Mouse (Mus musculus) heart, embryonic 14.5 days (tissue): Measurements from ENCODE around the gene Arhgef3. TPM values are rescaled to one million over a fixed set of nuclear protein-coding genes. Genes with fewer than 3 reads are reported as not detected.

Experiments used
- ATAC-seq: fragments of 200-750 bp; cut with Nextera tagmentation; 2 replicates; pipeline ENCODE4 v1.8.0; 2017; ENCODE audit warnings: low read depth, moderate TSS enrichment; ENCODE audit not compliant: insufficient number of reproducible peaks, insufficient read depth, low FRiP score
- H3K27ac ChIP-seq, 2 experiments: fragments of 200-500 bp in 1 of 2; fragments of 300-500 bp in 1 of 2; sonication (generic) in 1 of 2; replicated peaks in 1 of 2; 2 replicates each; pipeline ENCODE4 v1.5.1; 2012 to 2014; ENCODE audit warnings: low read depth in 2 of 2, low read length in 2 of 2, control low read depth in 1 of 2, mild to moderate bottlenecking in 1 of 2, mixed read lengths in 1 of 2; ENCODE audit not compliant: control insufficient read depth in 1 of 2, insufficient read depth in 1 of 2
- H3K27me3 ChIP-seq: fragments of 300-500 bp; sonication (generic); 2 replicates; pipeline ENCODE4 v1.6.1; 2014; ENCODE audit warnings: mild to moderate bottlenecking, low read length, control low read depth; ENCODE audit not compliant: control insufficient read depth, insufficient read depth
- H3K36me3 ChIP-seq: fragments of 300-500 bp; sonication (generic); 2 replicates; pipeline ENCODE4 v1.6.1; 2014; ENCODE audit warnings: mild to moderate bottlenecking, control low read depth, low read length, mixed read lengths; ENCODE audit not compliant: control insufficient read depth, insufficient read depth
- H3K4me1 ChIP-seq, 2 experiments: fragments of 200-500 bp in 1 of 2; fragments of 300-500 bp in 1 of 2; sonication (generic) in 1 of 2; 2 replicates each; pipeline ENCODE4 v1.6.1; 2012 to 2014; ENCODE audit warnings: low read length in 2 of 2, control low read depth in 1 of 2, mixed read lengths in 1 of 2; ENCODE audit not compliant: control insufficient read depth in 2 of 2, insufficient read depth in 2 of 2
- H3K4me2 ChIP-seq: fragments of 300-500 bp; sonication (generic); 2 replicates; pipeline ENCODE4 v1.6.1; 2014; ENCODE audit warnings: mild to moderate bottlenecking, low read length
- H3K4me3 ChIP-seq, 2 experiments: fragments of 200-500 bp in 1 of 2; fragments of 300-500 bp in 1 of 2; sonication (generic) in 1 of 2; 2 replicates each; pipeline ENCODE4 v1.5.1; 2012 to 2014; ENCODE audit warnings: low read length in 2 of 2, mild to moderate bottlenecking in 2 of 2, control low read depth in 1 of 2, low read depth in 1 of 2, moderate library complexity in 1 of 2; ENCODE audit not compliant: control insufficient read depth in 1 of 2, insufficient read depth in 1 of 2
- H3K9ac ChIP-seq: fragments of 300-500 bp; sonication (generic); 2 replicates; pipeline ENCODE4 v1.6.1; 2014; ENCODE audit warnings: mild to moderate bottlenecking, low read length
- H3K9me3 ChIP-seq: fragments of 300-500 bp; sonication (generic); 2 replicates; pipeline ENCODE4 v1.6.1; 2016; ENCODE audit warnings: low read length, control low read depth; ENCODE audit not compliant: control insufficient read depth
- WGBS: fragments of 180-500 bp; shearing (Covaris S2); extraction: QIAGEN DNeasy Blood & Tissue Kit; methylation state at CpG from one replicate; pipeline ENCODE4 v1.1.7; 2014; 5-methylcytosine and 5-hydroxymethylcytosine counted together
- polyA plus RNA-seq: library from polyadenylated mRNA; unstranded; fragments of >200 nt; fragmentation: Nextera tagmentation; extraction: Ambion mirVana; gene quantifications from 2 replicates; pipeline ENCODE4 v1.2.1, GENCODE M21; 2014

Arhgef3 gene
- polyA plus RNA-seq, 1 experiment from 2014 or later = 15.4 TPM

GRCm38 (mm10) chr14:27164639-27165038 is 49.9 kb downstream of the Arhgef3 start:
- Histone ChIP-seq H3K27ac (no peak overlapping the region), H3K9ac (no peak overlapping the region), H3K4me1 (peaks cover 19 to 29% of the 10 kb centered on the region in 2 experiments), H3K27me3 (no peaks in the 10 kb centered on the region; the same call in 1 of the 2 replicates), H3K36me3 (no peaks in the 10 kb centered on the region), H3K4me2 (no peak overlapping the region), H3K4me3 (no peak overlapping the region), H3K9me3 (no peaks in the 10 kb centered on the region)
- no peak for ATAC-seq
- WGBS = 90% methylated on average over 6 of the region's 6 CpGs

- Histone ChIP-seq H3K4me3 (no peak overlapping the region), H3K27me3 (no peaks in the 10 kb centered on the region; the same call in 1 of the 2 replicates), H3K36me3 (no peaks in the 10 kb centered on the region), H3K27ac (peak overlapping the region; percentile 29 to 76), H3K9ac (no peak overlapping the region), H3K4me1 (peaks cover 29 to 39% of the 10 kb centered on the region in 2 experiments), H3K9me3 (no peaks in the 10 kb centered on the region), H3K4me2 (peak overlapping the region; percentile 26; the same call in 1 of the 2 replicates)
- 60% methylated on average over 8 of the region's 8 CpGs for WGBS
- ATAC-seq = 0 out of 2 replicates have a peak, but pooled peaks have one; percentile 42
These were observed 52.1 kb downstream of the Arhgef3 start for GRCm38 (mm10) chr14:27166751-27167150.

GRCm38 (mm10) chr14:27167177-27167576 is 52.5 kb downstream of the Arhgef3 start:
- peak overlapping the region; percentile 26 for H3K4me2 ChIP-seq
- 8% methylated on average over 4 of the region's 4 CpGs for WGBS
- H3K9ac ChIP-seq = no peak overlapping the region
- peak overlapping the region; percentile 29 to 76 for H3K27ac ChIP-seq
- no peak overlapping the region for H3K4me3 ChIP-seq
- H3K36me3 ChIP-seq = no peaks in the 10 kb centered on the region
- ATAC-seq = peak; percentile 83
- H3K9me3 ChIP-seq = no peaks in the 10 kb centered on the region
- no peaks in the 10 kb centered on the region; the same call in 1 of the 2 replicates for H3K27me3 ChIP-seq
- H3K4me1 ChIP-seq = peaks cover 31 to 39% of the 10 kb centered on the region in 2 experiments

DNA sequence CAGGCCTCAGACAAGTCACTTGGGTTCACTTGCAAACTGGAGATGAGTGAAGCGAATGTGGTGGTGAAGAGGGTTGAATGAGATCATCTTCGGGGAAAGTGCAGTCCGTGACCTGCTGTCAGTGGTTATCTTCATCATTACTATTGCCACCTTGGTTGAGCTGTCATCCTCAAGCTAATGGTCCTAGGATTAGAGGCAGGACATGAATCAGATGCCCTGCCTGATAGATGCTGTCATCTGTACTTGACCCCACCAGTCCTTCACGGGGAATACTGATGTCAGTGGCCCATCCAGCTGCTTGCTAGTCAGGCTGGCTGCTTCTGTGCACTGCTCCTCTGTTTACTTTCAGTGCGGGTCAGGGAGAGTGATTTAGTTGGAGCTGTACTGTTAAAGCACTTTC is 53.7 kb downstream of the Arhgef3 start:
- Histone ChIP-seq H3K9me3 (no peaks in the 10 kb centered on the region), H3K4me2 (no peak overlapping the region), H3K4me3 (no peak overlapping the region), H3K27ac (peak overlapping the region in 1 of 2 experiments; percentile 76; a peak in 2 of 4 replicates), H3K36me3 (no peaks in the 10 kb centered on the region), H3K9ac (no peak overlapping the region; the same call in 1 of the 2 replicates), H3K4me1 (peaks cover 33 to 49% of the 10 kb centered on the region in 2 experiments), H3K27me3 (no peaks in the 10 kb centered on the region; the same call in 1 of the 2 replicates)
- ATAC-seq = no peak
- 48% methylated on average over 5 of the region's 5 CpGs for WGBS

GRCm38 (mm10) chr14:27169287-27169686 is 54.6 kb downstream of the Arhgef3 start:
- WGBS = 93% methylated on average over 4 of the region's 4 CpGs

GRCm38 (mm10) chr14:27170421-27170820 is 55.7 kb downstream of the Arhgef3 start:
- Histone ChIP-seq H3K36me3 (no peaks in the 10 kb centered on the region), H3K4me3 (no peak overlapping the region), H3K4me1 (peaks cover 33 to 51% of the 10 kb centered on the region in 2 experiments), H3K27ac (no peak overlapping the region), H3K27me3 (no peaks in the 10 kb centered on the region), H3K9me3 (no peaks in the 10 kb centered on the region), H3K4me2 (no peak overlapping the region), H3K9ac (no peak overlapping the region)
- ATAC-seq = no peak
- WGBS = 92% methylated on average over 2 of the region's 2 CpGs

More at GRCm38 (mm10) chr14:27169287-27169686, 54.6 kb downstream of the Arhgef3 start:
- ATAC-seq = no peak
- H3K4me3 ChIP-seq = no peak overlapping the region
- H3K27me3 ChIP-seq = no peaks in the 10 kb centered on the region; the same call in 1 of the 2 replicates
- H3K4me2 ChIP-seq = no peak overlapping the region
- H3K4me1 ChIP-seq = peaks cover 33 to 51% of the 10 kb centered on the region in 2 experiments
- no peak overlapping the region for H3K9ac ChIP-seq
- no peak overlapping the region for H3K27ac ChIP-seq
- no peaks in the 10 kb centered on the region for H3K36me3 ChIP-seq
- no peaks in the 10 kb centered on the region for H3K9me3 ChIP-seq

- WGBS = 33% methylated on average over 14 of the region's 14 CpGs
- Histone ChIP-seq H3K27me3 (no peaks in the 10 kb centered on the region), H3K4me1 (peaks cover 33 to 51% of the 10 kb centered on the region in 2 experiments), H3K36me3 (no peaks in the 10 kb centered on the region), H3K27ac (peak overlapping the region; percentile 50 to 58), H3K9me3 (no peaks in the 10 kb centered on the region), H3K9ac (no peak overlapping the region), H3K4me3 (no peak overlapping the region), H3K4me2 (no peak overlapping the region; the same call in 1 of the 2 replicates)
- no peak for ATAC-seq
These were observed 56.6 kb downstream of the Arhgef3 start for GRCm38 (mm10) chr14:27171175-27171830.
